Mouse (Mus musculus): ENCODE data around the gene Atp5d. TPM values are rescaled to one million over a fixed set of nuclear protein-coding genes. Genes with fewer than 3 reads are reported as not detected.
A peak's percentile ranks its signal among the peaks of the same experiment; 100 is the strongest.

Atp5d gene
- polyA plus RNA-seq, 1 experiment from 2014 or later, result 529 TPM

DNA sequence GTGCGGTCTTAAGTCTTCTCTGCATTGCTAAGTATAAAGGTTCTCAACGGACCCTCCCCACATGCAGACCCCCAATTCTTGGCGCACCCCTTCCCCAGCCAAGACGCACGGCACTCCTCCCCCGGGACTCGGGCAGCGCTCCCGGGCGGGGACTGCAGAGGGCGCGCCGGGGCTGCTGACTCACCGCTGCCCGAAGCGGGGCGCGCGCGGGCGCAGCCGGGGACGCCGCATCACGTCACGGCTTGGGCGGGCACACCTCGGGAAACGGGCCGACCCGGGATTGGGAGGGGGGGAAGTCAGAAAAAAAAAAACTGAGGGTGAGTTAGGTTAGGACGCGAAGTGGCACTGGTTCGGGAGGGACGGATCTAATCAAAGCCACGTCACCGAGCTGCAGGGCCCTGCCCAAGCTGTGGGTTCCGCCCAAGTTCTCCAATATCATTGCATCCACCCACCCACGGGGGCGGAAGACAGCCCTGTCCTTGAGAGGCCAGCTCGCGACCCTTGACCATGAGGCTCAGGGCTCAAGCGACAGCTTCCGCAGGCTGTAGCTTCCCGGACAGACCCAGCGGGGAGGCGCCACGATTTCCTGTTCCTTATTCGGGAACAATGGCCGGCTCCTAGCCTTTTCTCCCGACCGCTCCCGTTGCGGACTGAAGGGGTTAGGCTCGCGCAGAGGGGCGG is 10.3 kb downstream of the Atp5d start:
- TF ChIP-seq CTCF (IDR thresholded peaks at IDR 0.05; ENCODE audit: low read depth), result peak; percentile 52
- H3K4me1 ChIP-seq (ENCODE audit: insufficient read depth), result peaks cover 10% of the 10 kb centered on the region; the same call in 1 of the 2 replicates
- no peaks in the 10 kb centered on the region for H3K27me3 ChIP-seq (ENCODE audit: insufficient read depth, low read length)
- ATAC-seq (ENCODE audit: insufficient read depth) (peak; percentile 51), DNase-seq (peak; percentile 97)
- H3K9ac ChIP-seq, result peak overlapping the region; percentile 96
- WGBS, result under 1% methylated on average over 57 of the region's 57 CpGs
- H3K9me3 ChIP-seq (ENCODE audit: low read depth, low read length), result no peaks in the 10 kb centered on the region
- H3K36me3 ChIP-seq (ENCODE audit: insufficient read depth), result peaks cover 68% of the 10 kb centered on the region
- H3K4me2 ChIP-seq, result peak overlapping the region; percentile 63
- H3K4me3 ChIP-seq (ENCODE audit: low read depth, low read length), result peak overlapping the region; percentile 99
- peak overlapping the region; percentile 100 for H3K27ac ChIP-seq (ENCODE audit: low read depth)

DNA sequence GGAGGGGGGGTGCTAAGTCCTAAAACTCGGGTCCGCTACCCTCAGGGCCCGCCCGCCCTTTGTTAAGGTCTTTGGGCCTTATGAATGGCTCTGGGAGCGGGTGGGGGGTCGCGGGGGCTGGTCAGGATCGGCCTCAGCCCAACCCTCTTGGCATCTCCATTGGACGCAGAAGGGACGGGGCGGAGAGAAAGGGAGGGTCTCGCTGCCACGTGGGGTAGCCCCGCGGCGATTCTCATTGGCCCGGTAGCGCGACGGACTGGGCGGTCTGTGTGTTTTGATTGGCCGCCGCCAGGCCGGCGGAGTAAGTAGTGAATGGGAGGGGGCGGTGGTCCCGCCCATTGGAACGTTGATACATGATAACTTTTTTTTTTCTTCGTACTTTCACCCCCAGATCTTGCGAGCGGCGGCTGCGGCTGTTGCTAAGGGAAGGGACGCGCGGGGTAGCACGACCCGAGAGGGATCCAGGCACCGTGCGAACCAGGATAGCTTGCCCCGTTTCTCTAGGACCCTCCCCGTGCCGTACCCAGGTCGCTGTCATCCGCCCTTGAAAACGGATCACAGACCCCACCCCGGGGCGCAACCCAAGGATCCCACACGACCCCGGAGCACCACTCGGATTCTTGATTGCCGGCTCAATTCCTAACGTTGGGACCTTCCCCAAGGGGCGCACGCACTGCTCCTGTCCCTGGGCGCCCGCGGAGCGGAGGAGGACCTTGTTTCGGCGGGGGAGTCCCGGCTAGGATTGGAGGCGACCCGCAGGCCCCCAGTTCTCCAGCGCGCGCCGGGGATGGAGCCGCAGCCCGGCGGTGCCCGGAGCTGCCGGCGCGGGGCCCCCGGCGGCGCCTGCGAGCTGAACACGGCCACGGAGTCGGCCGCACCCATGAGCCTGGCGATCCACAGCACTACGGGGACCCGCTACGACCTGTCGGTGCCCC is 11.1 kb downstream of the Atp5d start:
- Histone ChIP-seq H3K4me2 (peak overlapping the region; percentile 100), H3K9ac (peak overlapping the region; percentile 99), H3K4me1 (ENCODE audit: insufficient read depth) (peaks cover 10% of the 10 kb centered on the region; the same call in 1 of the 2 replicates), H3K9me3 (ENCODE audit: low read depth, low read length) (no peaks in the 10 kb centered on the region), H3K27ac (ENCODE audit: low read depth) (peak overlapping the region; percentile 100), H3K4me3 (ENCODE audit: low read depth, low read length) (peak overlapping the region; percentile 99), H3K36me3 (ENCODE audit: insufficient read depth) (peaks cover 69% of the 10 kb centered on the region), H3K27me3 (ENCODE audit: insufficient read depth, low read length) (no peaks in the 10 kb centered on the region)
- TF ChIP-seq CTCF (IDR thresholded peaks at IDR 0.05; ENCODE audit: low read depth), result no peak
- WGBS, result under 1% methylated on average over 88 of the region's 88 CpGs
- ATAC-seq (ENCODE audit: insufficient read depth) (peak; percentile 79), DNase-seq (peak; percentile 99)

DNA sequence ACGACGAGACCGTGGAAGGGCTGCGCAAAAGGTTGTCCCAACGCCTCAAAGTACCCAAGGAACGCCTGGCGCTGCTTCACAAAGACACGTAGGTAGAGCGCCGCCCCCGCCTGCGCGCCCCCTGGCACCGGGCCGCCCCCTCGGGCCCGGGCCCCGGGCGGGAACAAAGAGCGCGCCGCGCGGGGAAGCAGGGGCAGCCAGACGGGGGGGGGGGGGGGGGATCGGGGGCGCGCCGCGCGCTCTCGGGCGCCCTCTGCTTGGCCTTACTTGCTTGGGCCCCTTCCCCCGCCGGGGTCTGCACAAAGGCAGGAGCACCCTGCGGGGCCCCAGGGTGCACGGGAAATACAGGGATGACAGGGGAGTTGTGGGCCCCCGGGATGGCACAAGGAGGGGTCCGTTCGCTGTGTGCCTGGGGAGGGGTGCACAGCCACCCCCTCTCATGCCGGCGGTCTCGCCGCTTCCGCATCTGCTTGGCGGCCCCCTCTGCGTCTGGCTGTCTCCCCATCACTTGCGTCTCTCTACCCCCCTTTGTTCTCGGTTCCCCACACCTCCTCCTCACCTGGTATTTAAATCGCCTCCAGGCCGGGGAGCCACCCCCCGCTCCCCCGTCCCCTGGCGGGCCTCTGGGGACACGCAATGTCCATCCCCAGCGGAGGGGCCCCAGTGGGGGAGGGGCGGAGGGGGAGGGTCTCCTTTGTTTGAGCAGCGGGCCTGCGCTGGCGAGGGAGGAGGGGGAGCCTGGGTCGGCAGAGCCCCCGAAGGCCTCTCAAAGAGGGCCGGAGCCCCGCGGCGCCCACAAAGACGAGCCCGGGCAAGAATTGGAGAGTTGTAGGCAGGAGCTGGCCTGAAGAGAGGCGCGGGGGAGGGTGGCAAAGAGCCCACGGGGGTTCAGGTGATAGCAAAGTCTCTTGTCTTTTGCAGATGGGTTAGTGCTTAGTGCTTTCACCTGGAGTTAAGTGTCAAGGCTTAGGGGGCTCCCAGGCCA is 12.1 kb downstream of the Atp5d start:
- peak overlapping the region; percentile 100 for H3K27ac ChIP-seq (ENCODE audit: low read depth)
- peak overlapping the region; percentile 99 for H3K4me3 ChIP-seq (ENCODE audit: low read depth, low read length)
- TF ChIP-seq CTCF (IDR thresholded peaks at IDR 0.05; ENCODE audit: low read depth), result peak; percentile 28
- H3K4me1 ChIP-seq (ENCODE audit: insufficient read depth), result peaks cover 10% of the 10 kb centered on the region; the same call in 1 of the 2 replicates
- under 1% methylated on average over 66 of the region's 71 CpGs for WGBS
- no peaks in the 10 kb centered on the region for H3K27me3 ChIP-seq (ENCODE audit: insufficient read depth, low read length)
- H3K36me3 ChIP-seq (ENCODE audit: insufficient read depth), result peaks cover 69% of the 10 kb centered on the region
- DNase-seq (peak; percentile 83), ATAC-seq (ENCODE audit: insufficient read depth) (no peak)
- H3K9me3 ChIP-seq (ENCODE audit: low read depth, low read length), result no peaks in the 10 kb centered on the region
- H3K4me2 ChIP-seq, result peak overlapping the region; percentile 100
- peak overlapping the region; percentile 99 for H3K9ac ChIP-seq

DNA sequence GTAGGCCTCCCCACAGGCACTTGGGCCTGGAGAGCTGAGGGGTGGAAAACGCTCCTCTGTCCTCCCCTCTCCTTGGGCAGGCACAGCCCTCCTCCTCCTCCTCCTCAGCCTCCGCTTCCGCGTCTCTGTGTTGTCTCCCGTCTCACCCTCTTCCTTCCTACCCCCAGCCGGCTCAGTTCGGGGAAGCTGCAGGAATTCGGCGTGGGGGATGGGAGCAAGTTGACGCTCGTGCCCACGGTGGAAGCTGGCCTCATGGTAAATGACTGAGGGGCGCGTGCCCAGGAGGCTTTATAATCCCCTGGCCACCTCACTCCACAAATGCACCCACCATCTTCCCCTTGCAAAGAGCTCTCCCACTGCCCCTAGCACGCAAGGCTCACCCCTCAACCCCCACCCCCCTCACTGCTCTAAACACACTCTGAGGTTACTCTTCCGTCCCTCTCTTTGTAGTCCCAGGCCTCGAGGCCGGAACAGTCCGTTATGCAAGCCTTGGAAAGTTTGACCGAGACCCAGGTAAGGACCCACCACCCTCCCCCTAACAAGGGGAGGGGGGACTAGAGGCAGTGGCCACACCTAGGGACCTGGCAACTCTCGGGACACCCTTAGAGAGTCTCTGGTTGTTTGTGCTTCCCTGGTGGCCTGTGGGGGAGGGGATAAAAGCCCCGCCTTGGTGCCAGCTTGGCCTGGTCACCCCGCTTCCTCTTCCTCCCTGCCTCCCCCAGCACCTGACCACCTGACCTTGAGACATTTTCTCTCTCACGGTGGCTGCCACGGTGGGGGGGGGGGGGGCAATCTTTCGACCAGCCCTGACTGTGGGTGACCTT is 13.0 kb downstream of the Atp5d start:
- Histone ChIP-seq H3K9me3 (ENCODE audit: low read depth, low read length) (no peaks in the 10 kb centered on the region), H3K36me3 (ENCODE audit: insufficient read depth) (peaks cover 69% of the 10 kb centered on the region), H3K4me1 (ENCODE audit: insufficient read depth) (peaks cover 10% of the 10 kb centered on the region; the same call in 1 of the 2 replicates), H3K9ac (peak overlapping the region; percentile 99), H3K4me2 (peak overlapping the region; percentile 100), H3K27ac (ENCODE audit: low read depth) (peak overlapping the region; percentile 100), H3K4me3 (ENCODE audit: low read depth, low read length) (peak overlapping the region; percentile 99), H3K27me3 (ENCODE audit: insufficient read depth, low read length) (no peaks in the 10 kb centered on the region)
- no peak for TF ChIP-seq CTCF (IDR thresholded peaks at IDR 0.05; ENCODE audit: low read depth)
- DNase-seq (peak; percentile 81), ATAC-seq (ENCODE audit: insufficient read depth) (no peak)
- WGBS, result 0% methylated on average over 25 of the region's 26 CpGs

DNA sequence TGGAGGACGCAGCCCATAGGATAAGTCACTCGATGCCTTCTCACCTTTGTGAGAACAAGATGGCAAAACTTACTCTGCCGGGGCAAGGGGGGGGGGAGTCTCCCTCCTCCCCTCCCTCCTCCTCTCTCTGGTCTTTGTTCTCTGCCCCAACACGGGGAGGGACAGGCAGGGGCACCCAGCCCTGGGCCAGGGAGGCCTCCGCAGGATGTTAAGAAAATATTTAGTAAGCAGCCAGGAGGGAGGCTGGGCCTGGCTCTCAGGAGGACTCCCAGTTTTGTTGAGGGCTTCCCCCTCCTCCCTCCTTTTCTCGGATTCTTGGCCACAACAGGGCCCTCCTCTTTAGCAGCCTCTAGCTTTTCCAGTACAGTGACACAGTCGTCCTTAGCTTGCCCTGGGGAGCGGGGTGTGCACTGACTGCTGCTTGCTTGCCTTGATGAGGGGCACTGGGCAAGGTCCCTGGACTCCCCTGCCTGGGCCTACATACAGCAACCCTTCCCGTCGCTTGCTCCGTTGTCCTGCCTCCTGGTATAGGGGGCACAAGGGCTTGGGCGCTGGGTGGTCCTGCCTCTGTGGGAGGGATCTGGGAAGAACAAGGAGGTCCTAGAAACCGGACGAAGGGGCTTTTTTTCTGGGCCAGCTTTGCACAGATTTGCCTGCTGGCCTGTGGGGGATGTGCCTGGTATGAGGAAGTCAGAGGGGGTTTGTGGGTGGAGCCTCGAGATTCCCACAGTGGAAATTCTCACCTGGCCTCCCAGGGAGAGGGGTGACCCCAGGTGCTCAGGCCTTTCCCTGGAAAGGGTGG is 13.8 kb downstream of the Atp5d start:
- ATAC-seq (ENCODE audit: insufficient read depth) (no peak), DNase-seq (peak; percentile 74)
- 3% methylated on average over 15 of the region's 15 CpGs for WGBS
- peak overlapping the region; percentile 100 for H3K4me2 ChIP-seq
- H3K9me3 ChIP-seq (ENCODE audit: low read depth, low read length), result no peaks in the 10 kb centered on the region
- peak overlapping the region; percentile 100 for H3K27ac ChIP-seq (ENCODE audit: low read depth)
- peaks cover 75% of the 10 kb centered on the region for H3K36me3 ChIP-seq (ENCODE audit: insufficient read depth)
- H3K9ac ChIP-seq, result peak overlapping the region; percentile 99
- peaks cover 14% of the 10 kb centered on the region for H3K4me1 ChIP-seq (ENCODE audit: insufficient read depth)
- TF ChIP-seq CTCF (IDR thresholded peaks at IDR 0.05; ENCODE audit: low read depth), result no peak
- peak overlapping the region; percentile 99 for H3K4me3 ChIP-seq (ENCODE audit: low read depth, low read length)
- no peaks in the 10 kb centered on the region for H3K27me3 ChIP-seq (ENCODE audit: insufficient read depth, low read length)
